Mouse (Mus musculus) heart, postnatal 0 days (tissue): ENCODE data around the gene Cdh13.

Experiments used
- CTCF ChIP-seq: IDR thresholded peaks from 2 replicates; pipeline ENCODE4 v1.5.1; 2016; ENCODE audit warnings: antibody characterized with exemption, control low read depth, low read depth
- EP300 ChIP-seq: IDR thresholded peaks from 2 replicates; pipeline ENCODE4 v1.6.1; 2016; ENCODE audit warnings: antibody characterized with exemption, low read depth

DNA sequence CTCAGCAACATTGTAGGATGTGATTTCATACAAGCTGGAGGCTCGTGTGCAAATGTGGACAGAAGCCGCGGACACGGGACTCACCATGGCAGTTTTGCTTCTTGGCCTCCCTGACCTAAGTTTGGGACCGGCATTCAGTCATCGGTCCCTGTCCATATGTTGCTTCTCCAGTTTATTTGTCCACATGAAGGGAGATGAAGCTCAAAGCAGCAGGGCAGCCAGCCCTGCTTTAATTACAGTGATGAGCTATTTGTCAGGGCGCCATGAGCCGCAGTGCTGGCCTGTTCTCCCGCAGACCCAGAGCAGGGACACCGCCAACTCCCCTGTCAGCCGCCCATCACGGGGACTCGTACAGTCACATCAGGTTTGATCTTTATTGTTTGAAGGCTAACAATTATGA, 502.1 kb downstream of the Cdh13 start:
- TF ChIP-seq CTCF, result no peak
- no peak for TF ChIP-seq EP300
